Mouse (Mus musculus): Measurements from ENCODE around the gene Mxd3. TPM values are rescaled to one million over a fixed set of nuclear protein-coding genes. Genes with fewer than 3 reads are reported as not detected.

Gene Mxd3
- polyA plus RNA-seq, 1 experiment, result 1.9 TPM

DNA sequence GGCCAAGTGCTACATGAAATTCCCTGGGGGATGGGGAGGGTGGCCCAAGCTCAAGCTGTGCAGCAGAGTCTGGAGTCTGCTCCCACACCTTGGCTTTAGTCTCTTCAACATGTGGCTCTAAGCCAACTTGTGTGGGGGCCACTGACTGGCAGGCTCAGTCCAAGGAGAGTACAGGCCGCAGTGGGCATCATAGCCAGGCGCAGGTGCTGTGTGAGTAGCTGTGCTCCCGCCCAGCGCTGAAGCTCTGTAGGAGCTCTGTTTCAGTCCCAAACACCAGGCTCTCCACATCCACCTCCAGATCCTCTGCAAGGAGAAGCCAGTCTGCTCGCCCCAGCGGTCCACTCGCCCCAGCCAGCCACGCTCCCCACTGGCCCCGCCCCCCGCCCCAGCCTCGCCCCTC lies 4.0 kb downstream of the Mxd3 start:
- no peak overlapping the region for H3K27ac ChIP-seq (ENCODE audit: insufficient read depth, low read length)
- TF ChIP-seq CTCF (IDR thresholded peaks at IDR 0.05; ENCODE audit: extremely low read depth, insufficient read depth, low read length) (no peak), POLR2A (IDR thresholded peaks at IDR 0.05; ENCODE audit: extremely low read depth, insufficient read depth, low read length) (no peak)
- peaks cover 9% of the 10 kb centered on the region for H3K4me1 ChIP-seq (ENCODE audit: control insufficient read depth, insufficient read depth, low read length)
- no peak overlapping the region for H3K4me3 ChIP-seq (ENCODE audit: insufficient read depth, low read length)

DNA sequence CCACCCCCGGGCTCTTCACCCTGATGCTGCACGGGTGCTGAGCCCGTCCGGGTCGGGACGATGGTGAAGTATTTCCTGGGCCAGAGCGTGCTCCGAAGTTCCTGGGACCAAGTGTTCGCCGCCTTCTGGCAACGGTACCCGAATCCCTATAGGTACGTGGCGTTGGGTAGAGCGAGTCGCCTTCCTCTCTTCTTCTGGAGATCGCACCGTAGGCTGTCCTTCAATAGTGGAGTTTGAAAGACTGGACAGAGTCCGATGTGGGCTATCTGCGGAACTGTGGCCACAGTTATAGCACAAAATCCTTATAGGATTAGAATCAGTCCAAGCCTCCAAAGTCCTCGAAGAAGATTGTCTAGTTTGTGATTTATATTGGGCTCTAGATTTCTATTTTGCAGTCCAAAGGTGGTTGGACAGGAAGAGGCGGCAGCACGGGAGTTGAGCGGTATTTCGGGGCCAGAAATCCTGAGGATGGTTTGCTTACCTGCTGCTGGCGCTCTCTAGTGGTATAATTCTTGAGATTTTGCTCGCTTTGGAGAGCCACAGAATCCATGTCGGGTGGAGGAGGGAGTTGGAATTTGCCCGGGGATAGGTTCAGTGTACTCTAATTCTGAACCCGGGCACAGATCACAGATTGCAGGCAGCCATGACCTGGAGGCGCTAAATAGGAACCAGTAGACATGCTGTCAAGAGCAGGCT lies 7.3 kb downstream of the Mxd3 start:
- Histone ChIP-seq H3K4me1 (ENCODE audit: control insufficient read depth, insufficient read depth, low read length) (peaks cover 8% of the 10 kb centered on the region), H3K27ac (ENCODE audit: insufficient read depth, low read length) (no peak overlapping the region)
- no peak for TF ChIP-seq POLR2A (IDR thresholded peaks at IDR 0.05; ENCODE audit: extremely low read depth, insufficient read depth, low read length)
- TF ChIP-seq CTCF (IDR thresholded peaks at IDR 0.05; ENCODE audit: extremely low read depth, insufficient read depth, low read length), result peak; percentile 33; the same call in 1 of the 2 replicates

DNA sequence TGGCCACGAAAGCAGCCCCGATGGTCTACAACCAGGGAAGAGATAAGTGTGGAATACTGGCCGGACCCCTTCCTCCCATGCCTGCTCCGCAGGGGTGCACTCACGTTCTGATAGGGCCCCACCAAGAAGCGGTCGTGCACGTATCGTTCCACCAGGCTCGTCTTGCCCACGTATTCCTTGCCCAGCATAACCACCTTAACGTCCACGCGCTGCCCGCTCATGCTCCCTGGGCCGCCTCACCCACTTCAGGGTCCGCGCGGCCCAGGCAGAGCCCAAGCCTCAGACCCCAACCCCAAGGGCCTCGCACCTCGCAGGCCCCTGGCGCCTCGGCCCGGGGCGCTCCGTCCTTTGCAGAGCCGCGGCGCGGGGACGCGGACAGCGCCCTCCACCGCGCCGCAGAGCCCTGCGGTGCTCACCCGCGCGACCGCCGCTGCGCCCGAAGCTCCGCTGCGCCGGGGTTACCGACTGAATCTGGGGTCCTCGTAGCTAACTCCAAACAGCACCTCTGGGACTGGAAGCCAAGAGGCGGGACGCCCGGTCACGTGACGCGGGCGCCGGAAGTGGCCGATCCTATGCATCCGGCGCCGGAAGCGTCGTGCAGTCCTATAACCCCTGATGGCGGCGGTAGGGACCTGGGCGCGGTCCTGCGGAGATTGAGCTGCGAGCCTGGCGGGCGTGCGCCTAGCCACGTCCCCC lies 8.0 kb downstream of the Mxd3 start, which contains the start of gene Rab24:
Gene Rab24, minus strand, starts transcription at position 513 of the 696 bp plus-strand sequence.
- Histone ChIP-seq H3K4me3 (ENCODE audit: insufficient read depth, low read length) (peak within 1 kb of the TSS; percentile 95), H3K4me1 (ENCODE audit: control insufficient read depth, insufficient read depth, low read length) (peaks cover 7% of the 10 kb centered on the region; the same call in 1 of the 2 replicates), H3K27ac (ENCODE audit: insufficient read depth, low read length) (peak within 1 kb of the TSS; percentile 63)
- TF ChIP-seq CTCF (IDR thresholded peaks at IDR 0.05; ENCODE audit: extremely low read depth, insufficient read depth, low read length) (no peak), POLR2A (IDR thresholded peaks at IDR 0.05; ENCODE audit: extremely low read depth, insufficient read depth, low read length) (peak; percentile 61)

More for the DNA sequence above, 7.3 kb downstream of the Mxd3 start:
- peak overlapping the region; percentile 95 for H3K4me3 ChIP-seq (ENCODE audit: insufficient read depth, low read length)

DNA sequence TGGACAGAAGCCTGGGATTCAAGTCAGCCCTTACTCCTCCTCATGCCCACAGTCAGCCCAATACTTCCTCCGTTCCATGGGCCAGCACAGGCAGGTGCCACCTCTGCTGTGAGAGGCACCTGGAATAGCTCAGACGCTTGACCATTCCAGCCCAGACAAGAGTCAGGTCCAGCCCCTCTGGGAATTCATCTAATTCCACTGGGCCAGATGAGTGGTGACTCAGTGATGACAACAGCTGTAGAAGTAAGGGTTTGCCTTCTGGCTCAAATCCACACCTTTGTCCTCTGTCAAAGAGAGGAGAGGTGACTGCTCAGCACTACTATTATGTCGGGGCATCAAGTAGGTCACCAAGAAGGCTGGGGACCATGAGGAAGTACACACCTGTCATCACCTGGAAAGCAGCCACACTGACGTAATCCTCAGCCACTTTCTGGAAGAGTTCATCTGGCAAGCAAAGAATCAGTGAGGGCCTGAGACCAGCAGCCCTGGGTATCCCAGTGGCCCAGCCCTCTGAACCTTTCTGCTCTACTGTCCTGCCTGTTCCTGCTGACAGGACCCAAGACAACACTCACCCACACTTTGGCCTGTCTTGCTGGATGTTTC lies 9.6 kb downstream of the Mxd3 start, which contains the start of gene Prelid1:
Gene Prelid1, plus strand, starts transcription at position 570 of the 603 bp plus-strand sequence.
- Histone ChIP-seq H3K27ac (ENCODE audit: insufficient read depth, low read length) (peak within 1 kb of the TSS; percentile 63; the same call in 1 of the 2 replicates), H3K4me3 (ENCODE audit: insufficient read depth, low read length) (peak within 1 kb of the TSS; percentile 95), H3K4me1 (ENCODE audit: control insufficient read depth, insufficient read depth, low read length) (peaks cover 7% of the 10 kb centered on the region; the same call in 1 of the 2 replicates)
- TF ChIP-seq POLR2A (IDR thresholded peaks at IDR 0.05; ENCODE audit: extremely low read depth, insufficient read depth, low read length), result no peak; the same call in 1 of the 2 replicates
- no peak for TF ChIP-seq CTCF (IDR thresholded peaks at IDR 0.05; ENCODE audit: extremely low read depth, insufficient read depth, low read length)

DNA sequence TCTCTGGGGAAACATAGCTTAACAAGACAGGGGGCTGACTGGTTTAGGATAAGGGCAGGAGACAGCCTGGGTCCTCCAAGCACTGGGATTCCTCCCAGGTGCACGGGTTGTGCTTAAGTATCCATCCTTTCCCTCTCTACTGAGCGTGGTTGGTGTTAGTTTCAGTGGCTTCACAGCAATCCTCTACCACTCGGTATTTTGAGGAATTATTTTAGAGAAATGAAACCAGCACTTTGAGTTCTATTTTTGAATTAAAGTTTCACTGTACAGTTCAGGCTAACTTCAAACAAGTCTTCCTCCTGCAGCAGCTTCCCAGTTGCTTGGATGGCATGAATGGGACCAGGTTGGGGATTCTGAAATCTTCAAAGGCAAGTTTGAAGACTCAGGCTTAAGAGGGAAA lies 11.3 kb downstream of the Mxd3 start:
- peaks cover 6% of the 10 kb centered on the region; the same call in 1 of the 2 replicates for H3K4me1 ChIP-seq (ENCODE audit: control insufficient read depth, insufficient read depth, low read length)
- H3K27ac ChIP-seq (ENCODE audit: insufficient read depth, low read length), result no peak overlapping the region
- H3K4me3 ChIP-seq (ENCODE audit: insufficient read depth, low read length), result no peak overlapping the region
- no peak for TF ChIP-seq POLR2A (IDR thresholded peaks at IDR 0.05; ENCODE audit: extremely low read depth, insufficient read depth, low read length)
- TF ChIP-seq CTCF (IDR thresholded peaks at IDR 0.05; ENCODE audit: extremely low read depth, insufficient read depth, low read length), result no peak

DNA sequence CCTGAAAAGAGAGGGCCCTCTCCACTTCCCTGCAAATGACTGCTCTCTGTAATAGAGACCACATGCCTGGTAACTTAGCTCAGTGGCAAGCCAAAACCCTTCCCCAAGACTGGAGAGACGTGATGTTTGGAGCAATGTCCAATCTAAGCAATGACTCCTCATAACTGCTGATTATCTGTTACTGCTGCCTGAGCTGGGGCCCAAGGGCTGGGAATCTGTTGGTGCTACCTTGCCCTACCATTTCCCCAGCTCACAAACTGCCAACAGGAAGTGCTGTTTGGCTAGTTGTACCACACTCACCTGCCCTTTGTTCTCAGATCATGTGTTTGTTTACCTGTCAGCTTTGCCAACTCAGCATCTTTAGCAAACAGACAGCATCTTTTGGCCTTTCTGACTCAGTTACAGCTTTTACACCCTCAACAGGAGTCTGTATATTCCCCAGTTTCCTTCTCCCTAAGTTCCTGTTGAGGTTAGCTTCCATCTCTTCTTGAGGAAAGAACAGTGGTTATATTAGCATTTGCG lies 14.7 kb downstream of the Mxd3 start:
- no peak for TF ChIP-seq POLR2A (IDR thresholded peaks at IDR 0.05; ENCODE audit: extremely low read depth, insufficient read depth, low read length)
- Histone ChIP-seq H3K4me3 (ENCODE audit: insufficient read depth, low read length) (no peak overlapping the region), H3K4me1 (ENCODE audit: control insufficient read depth, insufficient read depth, low read length) (no peaks in the 10 kb centered on the region), H3K27ac (ENCODE audit: insufficient read depth, low read length) (no peak overlapping the region)

DNA sequence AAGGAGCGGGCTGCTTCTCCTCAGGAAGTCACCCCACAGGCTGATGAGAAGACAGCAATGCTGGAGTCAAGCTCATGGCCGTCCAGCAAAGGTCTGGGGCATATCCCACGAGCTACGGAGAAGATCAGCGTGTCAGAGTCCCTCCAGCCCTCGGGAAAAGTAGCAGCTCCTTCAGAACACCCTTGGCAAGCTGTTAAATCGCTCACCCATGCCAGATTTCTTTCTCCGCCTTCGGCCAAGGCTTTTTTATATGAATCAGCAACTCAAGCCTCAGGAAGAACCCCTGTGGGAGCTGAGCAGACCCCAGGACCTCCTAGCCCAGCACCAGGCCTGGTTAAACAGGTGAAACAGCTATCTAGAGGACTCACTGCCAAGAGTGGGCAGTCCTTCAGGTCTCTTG lies 16.6 kb downstream of the Mxd3 start:
- Histone ChIP-seq H3K4me1 (ENCODE audit: control insufficient read depth, insufficient read depth, low read length) (no peaks in the 10 kb centered on the region), H3K27ac (ENCODE audit: insufficient read depth, low read length) (no peak overlapping the region), H3K4me3 (ENCODE audit: insufficient read depth, low read length) (no peak overlapping the region)
- TF ChIP-seq POLR2A (IDR thresholded peaks at IDR 0.05; ENCODE audit: extremely low read depth, insufficient read depth, low read length) (no peak), CTCF (IDR thresholded peaks at IDR 0.05; ENCODE audit: extremely low read depth, insufficient read depth, low read length) (no peak)

DNA sequence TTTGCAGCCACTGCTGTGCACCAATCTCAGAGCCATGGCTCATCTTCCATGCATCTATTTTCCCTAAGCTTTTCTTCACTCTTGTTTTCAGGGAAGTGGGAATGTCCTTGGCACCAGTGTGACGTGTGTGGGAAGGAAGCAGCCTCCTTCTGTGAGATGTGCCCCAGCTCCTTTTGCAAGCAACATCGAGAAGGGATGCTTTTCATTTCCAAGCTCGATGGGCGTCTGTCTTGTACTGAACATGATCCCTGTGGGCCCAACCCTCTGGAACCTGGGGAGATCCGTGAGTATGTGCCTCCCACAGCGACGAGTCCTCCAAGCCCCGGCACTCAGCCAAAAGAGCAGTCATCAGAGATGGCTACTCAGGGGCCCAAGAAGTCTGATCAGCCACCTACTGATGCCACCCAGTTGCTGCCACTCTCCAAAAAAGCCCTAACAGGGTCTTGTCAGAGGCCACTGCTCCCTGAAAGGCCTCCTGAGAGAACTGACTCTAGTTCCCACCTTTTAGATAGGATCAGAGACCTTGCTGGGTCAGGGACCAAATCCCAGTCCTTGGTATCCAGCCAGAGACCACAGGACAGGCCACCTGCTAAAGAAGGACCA lies 17.5 kb downstream of the Mxd3 start:
- H3K4me1 ChIP-seq (ENCODE audit: control insufficient read depth, insufficient read depth, low read length), result no peaks in the 10 kb centered on the region
- TF ChIP-seq CTCF (IDR thresholded peaks at IDR 0.05; ENCODE audit: extremely low read depth, insufficient read depth, low read length) (no peak), POLR2A (IDR thresholded peaks at IDR 0.05; ENCODE audit: extremely low read depth, insufficient read depth, low read length) (no peak)
- no peak overlapping the region for H3K4me3 ChIP-seq (ENCODE audit: insufficient read depth, low read length)
- no peak overlapping the region for H3K27ac ChIP-seq (ENCODE audit: insufficient read depth, low read length)

DNA sequence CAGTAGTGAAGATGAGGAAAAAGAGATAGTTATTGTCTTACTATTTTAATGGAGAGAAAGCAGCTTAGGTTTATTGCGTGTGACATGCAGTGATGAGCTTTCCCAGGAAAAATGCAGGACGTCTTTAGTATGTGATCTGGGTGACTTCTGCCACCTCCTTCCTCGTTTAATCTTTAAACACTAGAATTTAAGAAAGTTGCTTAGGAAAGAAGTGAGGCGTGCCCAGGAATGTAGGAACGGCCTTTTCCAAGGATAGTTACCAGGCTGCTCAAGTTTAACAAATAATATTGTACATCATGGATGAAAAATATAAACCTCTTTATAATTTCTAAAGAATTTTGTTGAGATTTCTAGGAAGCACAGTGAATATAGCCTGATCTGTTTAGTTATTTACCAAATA lies 28.7 kb downstream of the Mxd3 start:
- Histone ChIP-seq H3K4me3 (ENCODE audit: insufficient read depth, low read length) (no peak overlapping the region), H3K27ac (ENCODE audit: insufficient read depth, low read length) (no peak overlapping the region), H3K4me1 (ENCODE audit: control insufficient read depth, insufficient read depth, low read length) (no peaks in the 10 kb centered on the region)
- no peak for TF ChIP-seq CTCF (IDR thresholded peaks at IDR 0.05; ENCODE audit: extremely low read depth, insufficient read depth, low read length)
- no peak for TF ChIP-seq POLR2A (IDR thresholded peaks at IDR 0.05; ENCODE audit: extremely low read depth, insufficient read depth, low read length)

Data from cortical plate, adult 2 months (tissue).